Mouse (Mus musculus) heart, embryonic 11.5 days (tissue): ENCODE data around the gene Spc25. TPM values are rescaled to one million over a fixed set of nuclear protein-coding genes. Genes with fewer than 3 reads are reported as not detected.
A peak's percentile ranks its signal among the peaks of the same experiment; 100 is the strongest.

ENCODE experiments used
- ATAC-seq: fragments of 200-750 bp; cut with Nextera tagmentation; replicated peaks from 2 replicates; pipeline ENCODE4 v1.8.0; 2017; ENCODE audit warnings: moderate library complexity; ENCODE audit not compliant: insufficient number of reproducible peaks, low FRiP score, low TSS enrichment
- H3K27ac ChIP-seq: fragments of 300-500 bp; sonication (generic); 2 replicates; pipeline ENCODE4 v1.5.1; 2014; ENCODE audit warnings: mild to moderate bottlenecking, low read depth, low read length
- H3K27me3 ChIP-seq: fragments of 300-500 bp; sonication (generic); 2 replicates; pipeline ENCODE4 v1.6.1; 2014; ENCODE audit warnings: mild to moderate bottlenecking, low read length, mixed read lengths; ENCODE audit not compliant: control insufficient read depth, insufficient read depth
- H3K36me3 ChIP-seq: fragments of 300-500 bp; sonication (generic); 2 replicates; pipeline ENCODE4 v1.6.1; 2014; ENCODE audit warnings: mild to moderate bottlenecking, low read length, moderate library complexity, mixed read lengths; ENCODE audit not compliant: control insufficient read depth, insufficient read depth
- H3K4me1 ChIP-seq: fragments of 300-500 bp; sonication (generic); 2 replicates; pipeline ENCODE4 v1.6.1; 2014; ENCODE audit warnings: low read length; ENCODE audit not compliant: control insufficient read depth, insufficient read depth
- H3K4me2 ChIP-seq: fragments of 300-500 bp; sonication (generic); 2 replicates; pipeline ENCODE4 v1.6.1; 2014; ENCODE audit warnings: mild to moderate bottlenecking, moderate library complexity
- H3K4me3 ChIP-seq: fragments of 300-500 bp; sonication (generic); 2 replicates; pipeline ENCODE4 v1.5.1; 2014; ENCODE audit warnings: low read depth, low read length
- H3K9ac ChIP-seq: fragments of 300-500 bp; sonication (generic); 2 replicates; pipeline ENCODE4 v1.6.1; 2014; ENCODE audit warnings: mild to moderate bottlenecking, low read depth, low read length, moderate library complexity
- H3K9me3 ChIP-seq: fragments of 300-500 bp; sonication (generic); replicated peaks from 2 replicates; pipeline ENCODE4 v1.6.1; 2016; ENCODE audit warnings: low read length; ENCODE audit not compliant: control insufficient read depth
- WGBS: fragments of 180-500 bp; shearing (Covaris S2); extraction: QIAGEN DNeasy Blood & Tissue Kit; methylation state at CpG from one replicate; pipeline ENCODE4 v1.1.7; 2014; ENCODE audit not compliant: insufficient replicate concordance; 5-methylcytosine and 5-hydroxymethylcytosine counted together
- polyA plus RNA-seq: library from polyadenylated mRNA; unstranded; fragments of >200 nt; fragmentation: Nextera tagmentation; extraction: Ambion mirVana; gene quantifications from 2 replicates; pipeline ENCODE4 v1.2.1, GENCODE M21; 2014

The Spc25 gene
- polyA plus RNA-seq, 1 experiment from 2014 or later, result 152 TPM

DNA sequence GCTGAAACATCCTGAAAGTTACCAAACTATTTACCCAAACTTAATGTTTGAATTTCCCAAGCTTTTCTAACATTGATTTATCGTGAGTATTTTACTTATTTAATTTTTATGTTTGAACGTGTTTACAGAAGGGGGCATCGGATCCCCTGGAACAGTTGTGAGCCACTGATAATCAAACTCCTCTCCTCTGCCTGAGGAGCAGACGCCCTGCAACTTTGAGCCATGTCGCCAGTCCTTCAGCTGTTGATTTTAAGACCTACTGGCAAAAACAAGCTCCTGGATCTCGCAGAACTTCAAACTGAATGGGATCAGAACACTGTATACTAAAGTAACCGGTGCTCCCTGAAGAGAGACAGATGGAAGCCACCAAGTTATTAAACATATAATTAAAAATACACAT lies 529 bp upstream of the Spc25 start:
- no peaks in the 10 kb centered on the region for H3K27me3 ChIP-seq
- ATAC-seq, result 0 out of 2 replicates have a peak, but pooled peaks have one; percentile 46
- H3K9ac ChIP-seq, result no peak overlapping the region
- H3K9me3 ChIP-seq, result no peaks in the 10 kb centered on the region
- H3K27ac ChIP-seq, result no peak overlapping the region
- 0 out of 2 replicates have a peak, but pooled peaks cover 2% of the 10 kb centered on the region for H3K4me1 ChIP-seq
- H3K36me3 ChIP-seq, result peaks cover 6% of the 10 kb centered on the region
- peak overlapping the region; percentile 86 for H3K4me3 ChIP-seq
- WGBS, result 14% methylated on average over 7 of the region's 7 CpGs
- H3K4me2 ChIP-seq, result peak overlapping the region; percentile 52

DNA sequence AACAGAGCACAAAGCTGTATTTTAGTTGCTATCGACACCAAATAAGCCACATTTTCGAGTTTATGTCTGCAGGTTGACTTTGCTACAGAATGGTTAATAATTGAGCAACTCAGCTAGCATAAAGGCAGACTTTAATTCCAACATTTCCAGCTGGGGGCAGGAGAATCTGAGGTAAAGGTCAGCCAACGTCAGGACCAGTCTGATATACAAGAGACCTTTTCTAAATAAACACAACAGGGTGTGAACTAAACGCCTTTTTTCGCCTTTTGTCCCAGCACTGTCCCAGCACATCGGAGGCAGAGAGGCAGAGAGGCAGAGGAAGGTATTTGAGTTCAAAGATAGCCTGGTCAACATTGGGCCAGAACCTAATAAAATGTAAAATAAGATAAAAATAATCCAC lies 809 bp downstream of the Spc25 start:
- Histone ChIP-seq H3K4me1 (0 out of 2 replicates have a peak, but pooled peaks cover 2% of the 10 kb centered on the region), H3K27me3 (no peaks in the 10 kb centered on the region), H3K9ac (peak overlapping the region; percentile 91), H3K4me2 (peak overlapping the region; percentile 61), H3K36me3 (peaks cover 10% of the 10 kb centered on the region), H3K27ac (no peak overlapping the region), H3K9me3 (no peaks in the 10 kb centered on the region), H3K4me3 (peak overlapping the region; percentile 86)
- ATAC-seq, result no peak
- WGBS, result 17% methylated on average over 6 of the region's 6 CpGs

DNA sequence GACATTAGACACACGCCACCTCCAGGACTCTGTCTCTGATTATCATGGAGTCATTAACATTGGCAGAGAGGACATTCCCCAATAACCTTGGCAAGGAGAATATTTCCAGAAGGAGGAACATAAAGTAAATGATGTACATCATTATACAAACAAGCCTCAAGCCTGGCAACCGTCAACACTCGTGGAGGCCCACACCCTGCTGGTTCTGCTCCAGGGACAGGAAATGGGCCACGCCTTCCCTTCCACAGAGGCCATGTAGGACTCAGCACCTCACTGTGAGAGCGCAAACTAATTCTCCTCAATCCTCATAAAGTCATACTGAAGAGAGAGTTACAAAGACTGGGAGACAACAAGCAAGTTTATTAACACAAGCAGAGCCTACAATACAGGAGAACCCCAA lies 12.4 kb downstream of the Spc25 start:
- WGBS, result 85% methylated on average over 5 of the region's 5 CpGs
- H3K4me3 ChIP-seq, result no peak overlapping the region
- H3K27ac ChIP-seq, result no peak overlapping the region
- peaks cover 13% of the 10 kb centered on the region for H3K36me3 ChIP-seq
- ATAC-seq, result no peak
- H3K4me1 ChIP-seq, result no peaks in the 10 kb centered on the region
- H3K4me2 ChIP-seq, result no peak overlapping the region
- no peak overlapping the region for H3K9ac ChIP-seq
- no peaks in the 10 kb centered on the region for H3K27me3 ChIP-seq
- H3K9me3 ChIP-seq, result no peaks in the 10 kb centered on the region

DNA sequence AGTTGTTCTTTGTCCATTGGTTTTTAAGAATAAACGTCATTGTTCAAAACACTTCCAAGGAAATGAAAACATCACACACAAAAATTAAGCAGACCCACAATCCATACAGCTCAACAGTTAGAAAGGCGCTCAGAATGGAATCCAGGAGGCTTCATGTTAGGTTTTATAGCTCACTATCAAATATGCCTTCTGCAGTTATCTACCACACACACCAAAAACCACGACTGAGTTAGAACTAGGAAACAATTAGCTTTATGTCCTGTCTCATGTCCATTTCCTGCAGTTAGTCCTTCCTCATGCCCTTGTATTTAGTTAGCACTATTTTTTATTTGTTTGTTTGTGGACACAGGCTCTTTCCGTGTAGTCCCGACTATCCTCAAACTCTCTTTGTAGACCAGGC lies 14.9 kb downstream of the Spc25 start:
- H3K4me2 ChIP-seq, result no peak overlapping the region
- no peak for ATAC-seq

DNA sequence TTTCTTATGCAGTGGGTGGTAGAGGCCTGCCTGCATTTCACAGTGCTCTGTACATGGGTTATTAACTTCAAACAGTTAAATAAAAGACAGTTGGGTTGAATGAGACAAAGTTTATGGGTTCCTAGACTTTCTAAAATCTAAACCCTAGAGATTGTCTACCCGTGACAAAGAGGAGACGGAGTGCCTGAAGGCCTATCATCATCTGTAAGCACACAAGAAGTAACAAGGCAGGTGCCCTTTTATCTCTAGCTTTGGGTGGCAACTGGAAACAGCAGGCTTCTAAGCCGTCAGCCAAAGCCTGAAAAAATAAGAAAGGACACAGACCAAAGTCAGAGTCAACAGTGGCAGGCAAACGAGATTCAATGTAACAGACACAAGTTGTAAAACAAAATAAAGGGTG lies 16.8 kb downstream of the Spc25 start:
- no peak for ATAC-seq
- no peaks in the 10 kb centered on the region for H3K4me1 ChIP-seq
- no peak overlapping the region for H3K27ac ChIP-seq
- 70% methylated on average over 4 of the region's 4 CpGs for WGBS
- H3K4me2 ChIP-seq, result no peak overlapping the region
- no peak overlapping the region for H3K9ac ChIP-seq
- H3K4me3 ChIP-seq, result no peak overlapping the region
- H3K36me3 ChIP-seq, result peaks cover 11% of the 10 kb centered on the region
- no peaks in the 10 kb centered on the region for H3K27me3 ChIP-seq
- H3K9me3 ChIP-seq, result no peaks in the 10 kb centered on the region

More for the DNA sequence above, 14.9 kb downstream of the Spc25 start:
- H3K9ac ChIP-seq, result no peak overlapping the region
- H3K27ac ChIP-seq, result no peak overlapping the region
- H3K36me3 ChIP-seq, result peaks cover 13% of the 10 kb centered on the region
- H3K4me1 ChIP-seq, result no peaks in the 10 kb centered on the region
- WGBS, result 78% methylated on average over 5 of the region's 5 CpGs
- H3K9me3 ChIP-seq, result no peaks in the 10 kb centered on the region
- H3K4me3 ChIP-seq, result no peak overlapping the region
- no peaks in the 10 kb centered on the region for H3K27me3 ChIP-seq

DNA sequence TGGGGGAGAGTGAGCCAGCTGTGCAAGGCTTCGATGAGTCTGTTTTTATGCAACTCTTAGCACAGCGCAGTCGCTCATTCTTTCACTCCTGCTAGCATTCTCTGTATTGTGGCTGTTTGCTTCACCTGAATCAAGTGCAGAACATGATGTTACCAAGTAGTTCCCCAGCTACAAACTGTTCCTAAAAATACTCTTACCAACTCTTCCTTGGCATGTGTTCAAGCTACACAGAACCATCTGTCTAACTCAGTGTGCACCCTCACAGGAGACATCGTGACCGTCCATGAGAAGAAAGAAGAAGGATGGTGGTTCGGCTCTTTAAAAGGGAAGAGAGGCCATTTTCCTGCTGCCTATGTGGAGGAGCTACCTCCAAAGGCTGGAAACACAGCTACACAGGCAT lies 17.3 kb downstream of the Spc25 start:
- 82% methylated on average over 6 of the region's 6 CpGs for WGBS
- ATAC-seq, result no peak
- Histone ChIP-seq H3K4me3 (no peak overlapping the region), H3K27ac (no peak overlapping the region), H3K4me1 (no peaks in the 10 kb centered on the region), H3K4me2 (no peak overlapping the region), H3K9ac (no peak overlapping the region), H3K36me3 (peaks cover 7% of the 10 kb centered on the region), H3K9me3 (no peaks in the 10 kb centered on the region), H3K27me3 (no peaks in the 10 kb centered on the region)

DNA sequence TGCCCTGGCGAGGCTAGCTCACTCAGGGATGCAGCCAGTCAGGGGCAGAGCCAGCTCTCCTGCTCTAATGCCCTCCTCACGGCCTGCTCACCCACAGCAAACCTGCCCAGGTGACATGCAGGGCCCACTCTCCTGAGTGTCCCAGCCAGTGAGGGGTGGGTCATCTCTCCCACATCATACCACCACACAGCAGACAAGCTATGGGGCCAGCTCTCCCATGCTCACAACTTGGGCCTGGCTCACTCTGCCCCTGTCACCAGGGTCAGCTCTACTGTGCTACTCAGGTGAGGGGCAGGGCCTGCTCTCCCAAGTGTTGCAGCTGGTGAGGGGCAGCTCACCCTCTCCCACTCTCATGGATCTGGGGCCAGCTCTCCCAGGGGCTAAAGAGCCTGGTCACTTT lies 18.0 kb downstream of the Spc25 start:
- no peaks in the 10 kb centered on the region for H3K27me3 ChIP-seq
- no peak overlapping the region for H3K9ac ChIP-seq
- 88% methylated on average over 2 of the region's 2 CpGs for WGBS
- H3K27ac ChIP-seq, result no peak overlapping the region
- H3K4me1 ChIP-seq, result no peaks in the 10 kb centered on the region
- no peak overlapping the region for H3K4me2 ChIP-seq
- peak; percentile 39; the same call in 1 of the 2 replicates for ATAC-seq
- H3K9me3 ChIP-seq, result no peaks in the 10 kb centered on the region
- H3K4me3 ChIP-seq, result no peak overlapping the region
- H3K36me3 ChIP-seq, result no peaks in the 10 kb centered on the region

DNA sequence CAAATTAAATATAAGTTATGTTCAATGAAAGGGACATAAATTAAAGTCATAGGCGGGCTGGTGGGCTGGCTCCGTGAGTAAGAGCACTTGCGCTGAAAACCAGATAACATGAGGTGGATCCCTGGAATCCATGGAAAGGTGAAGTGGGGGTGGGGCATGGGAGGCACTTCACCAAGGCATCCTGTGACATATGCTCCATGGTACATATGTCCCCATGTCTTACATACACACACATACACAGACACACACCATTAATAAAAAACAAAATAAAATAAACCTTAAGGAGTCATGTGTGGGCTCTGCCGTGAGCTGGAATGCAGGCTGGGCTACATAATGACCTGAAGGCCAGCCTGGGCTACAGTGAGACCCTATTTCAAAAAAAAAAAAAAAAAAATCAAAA lies 26.3 kb downstream of the Spc25 start:
- Histone ChIP-seq H3K4me3 (no peak overlapping the region), H3K4me1 (no peaks in the 10 kb centered on the region), H3K27ac (no peak overlapping the region), H3K36me3 (no peaks in the 10 kb centered on the region), H3K9ac (no peak overlapping the region), H3K27me3 (no peaks in the 10 kb centered on the region), H3K4me2 (no peak overlapping the region), H3K9me3 (no peaks in the 10 kb centered on the region)
- WGBS, result 91% methylated on average over 4 of the region's 4 CpGs
- no peak for ATAC-seq

DNA sequence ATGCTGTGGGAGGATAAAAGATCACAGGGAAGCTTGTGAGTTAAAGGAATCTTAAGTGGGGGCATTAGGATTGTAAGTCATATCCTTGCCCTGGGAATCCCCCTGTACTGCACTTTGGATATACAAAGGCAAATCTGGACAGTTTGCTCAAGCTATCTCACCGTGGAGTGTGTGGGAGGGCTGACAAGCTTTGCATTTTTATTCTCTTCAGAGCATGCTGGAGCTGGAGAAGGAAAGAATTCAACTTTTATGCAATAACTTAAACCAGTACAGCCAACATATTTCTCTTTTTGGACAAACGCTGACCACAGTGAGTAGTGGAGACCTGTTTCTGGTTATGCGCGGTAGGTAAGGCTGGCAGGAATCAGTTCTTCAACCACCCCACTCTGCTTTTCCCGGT lies 30.7 kb downstream of the Spc25 start:
- WGBS, result 73% methylated on average over 5 of the region's 5 CpGs
- no peak overlapping the region for H3K27ac ChIP-seq
- ATAC-seq, result no peak
- H3K36me3 ChIP-seq, result no peaks in the 10 kb centered on the region
- H3K4me2 ChIP-seq, result no peak overlapping the region
- no peak overlapping the region for H3K4me3 ChIP-seq
- no peak overlapping the region for H3K9ac ChIP-seq
- H3K4me1 ChIP-seq, result no peaks in the 10 kb centered on the region
- no peaks in the 10 kb centered on the region for H3K27me3 ChIP-seq
- no peaks in the 10 kb centered on the region for H3K9me3 ChIP-seq
